Mouse (Mus musculus) heart, embryonic 16.5 days (tissue): Measurements from ENCODE around the gene Psmd13. TPM values are rescaled to one million over a fixed set of nuclear protein-coding genes. Genes with fewer than 3 reads are reported as not detected.

Source experiments
- ATAC-seq: fragments of 200-750 bp; cut with Nextera tagmentation; replicated peaks from 2 replicates; pipeline ENCODE4 v1.8.0; 2017; ENCODE audit warnings: moderate number of reproducible peaks; ENCODE audit not compliant: insufficient read depth, low FRiP score; ENCODE audit errors: extremely low read depth
- H3K27ac ChIP-seq: fragments of 300-500 bp; sonication (generic); 2 replicates; pipeline ENCODE4 v1.5.1; 2014; ENCODE audit warnings: mild to moderate bottlenecking, low read length, control low read depth, moderate library complexity
- H3K27me3 ChIP-seq: fragments of 300-500 bp; sonication (generic); 2 replicates; pipeline ENCODE4 v1.6.1; 2014; ENCODE audit warnings: low read length, mixed read lengths; ENCODE audit not compliant: control insufficient read depth, insufficient read depth
- H3K36me3 ChIP-seq: fragments of 300-500 bp; sonication (generic); 2 replicates; pipeline ENCODE4 v1.6.1; 2014; ENCODE audit not compliant: control insufficient read depth, insufficient read depth
- H3K4me1 ChIP-seq: fragments of 300-500 bp; sonication (generic); 2 replicates; pipeline ENCODE4 v1.6.1; 2014; ENCODE audit warnings: low read length, mixed read lengths; ENCODE audit not compliant: control insufficient read depth, insufficient read depth
- H3K4me2 ChIP-seq: fragments of 300-500 bp; sonication (generic); 2 replicates; pipeline ENCODE4 v1.6.1; 2014; ENCODE audit warnings: low read depth, mild to moderate bottlenecking, control low read depth, low read length
- H3K4me3 ChIP-seq: fragments of 300-500 bp; sonication (generic); 2 replicates; pipeline ENCODE4 v1.5.1; 2014; ENCODE audit warnings: mild to moderate bottlenecking, control low read depth, low read length
- H3K9ac ChIP-seq: fragments of 300-500 bp; sonication (generic); 2 replicates; pipeline ENCODE4 v1.6.1; 2014; ENCODE audit warnings: low read length, control low read depth
- H3K9me3 ChIP-seq: fragments of 300-500 bp; sonication (generic); replicated peaks from 2 replicates; pipeline ENCODE4 v1.6.1; 2016; ENCODE audit warnings: low read length; ENCODE audit not compliant: control insufficient read depth
- WGBS: fragments of 180-500 bp; shearing (Covaris S2); extraction: QIAGEN DNeasy Blood & Tissue Kit; methylation state at CpG from one replicate; pipeline ENCODE4 v1.1.7; 2014; 5-methylcytosine and 5-hydroxymethylcytosine counted together
- polyA plus RNA-seq: library from polyadenylated mRNA; unstranded; fragments of >200 nt; fragmentation: Nextera tagmentation; extraction: Ambion mirVana; gene quantifications from 2 replicates; pipeline ENCODE4 v1.2.1, GENCODE M21; 2015

Gene Psmd13
- polyA plus RNA-seq, 1 experiment from 2014 or later, result 189 TPM

GRCm38 (mm10) chr7:140908634-140909107 lies 26.9 kb downstream of the Psmd13 start:
- no peaks in the 10 kb centered on the region for H3K9me3 ChIP-seq
- ATAC-seq, result peak; percentile 87
- no peak overlapping the region for H3K27ac ChIP-seq
- peak overlapping the region; percentile 68 for H3K9ac ChIP-seq
- H3K36me3 ChIP-seq, result no peaks in the 10 kb centered on the region
- WGBS, result 2% methylated on average over 19 of the region's 19 CpGs
- peak overlapping the region; percentile 83 for H3K4me2 ChIP-seq
- no peaks in the 10 kb centered on the region for H3K27me3 ChIP-seq
- no peaks in the 10 kb centered on the region for H3K4me1 ChIP-seq
- H3K4me3 ChIP-seq, result peak overlapping the region; percentile 54

DNA sequence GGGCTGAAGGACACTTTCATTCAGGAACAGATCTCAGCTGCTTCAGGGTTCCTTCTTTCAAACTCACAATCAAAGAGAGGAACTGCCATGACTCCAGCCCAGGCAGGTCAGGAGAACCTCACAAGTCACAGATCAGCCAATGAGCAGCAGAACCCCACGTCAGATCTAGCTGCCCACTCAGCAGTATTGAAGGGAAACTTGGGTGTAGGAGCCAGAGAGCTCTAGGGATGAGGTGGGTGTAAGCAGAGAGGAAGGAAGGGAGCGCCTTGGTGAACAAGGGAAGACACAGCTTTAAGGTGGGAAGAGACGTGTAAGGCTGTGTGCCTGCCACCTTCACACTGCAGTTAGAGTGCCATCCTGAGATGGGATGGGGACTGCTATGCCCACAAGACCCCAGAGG lies 30.5 kb downstream of the Psmd13 start:
- Histone ChIP-seq H3K4me3 (no peak overlapping the region), H3K4me2 (no peak overlapping the region), H3K27ac (no peak overlapping the region), H3K36me3 (no peaks in the 10 kb centered on the region), H3K4me1 (no peaks in the 10 kb centered on the region), H3K27me3 (no peaks in the 10 kb centered on the region), H3K9ac (no peak overlapping the region), H3K9me3 (no peaks in the 10 kb centered on the region)
- WGBS, result 47% methylated on average over 3 of the region's 3 CpGs
- ATAC-seq, result no peak

- ATAC-seq, result no peak
- H3K4me3 ChIP-seq, result no peak overlapping the region
- H3K4me1 ChIP-seq, result no peaks in the 10 kb centered on the region
- no peak overlapping the region for H3K27ac ChIP-seq
- H3K9ac ChIP-seq, result no peak overlapping the region
- no peaks in the 10 kb centered on the region for H3K27me3 ChIP-seq
- no peaks in the 10 kb centered on the region for H3K36me3 ChIP-seq
- no peaks in the 10 kb centered on the region for H3K9me3 ChIP-seq
- WGBS, result 64% methylated on average over 5 of the region's 5 CpGs
- H3K4me2 ChIP-seq, result no peak overlapping the region
Measured at GRCm38 (mm10) chr7:140912846-140913482, 31.2 kb downstream of the Psmd13 start.

DNA sequence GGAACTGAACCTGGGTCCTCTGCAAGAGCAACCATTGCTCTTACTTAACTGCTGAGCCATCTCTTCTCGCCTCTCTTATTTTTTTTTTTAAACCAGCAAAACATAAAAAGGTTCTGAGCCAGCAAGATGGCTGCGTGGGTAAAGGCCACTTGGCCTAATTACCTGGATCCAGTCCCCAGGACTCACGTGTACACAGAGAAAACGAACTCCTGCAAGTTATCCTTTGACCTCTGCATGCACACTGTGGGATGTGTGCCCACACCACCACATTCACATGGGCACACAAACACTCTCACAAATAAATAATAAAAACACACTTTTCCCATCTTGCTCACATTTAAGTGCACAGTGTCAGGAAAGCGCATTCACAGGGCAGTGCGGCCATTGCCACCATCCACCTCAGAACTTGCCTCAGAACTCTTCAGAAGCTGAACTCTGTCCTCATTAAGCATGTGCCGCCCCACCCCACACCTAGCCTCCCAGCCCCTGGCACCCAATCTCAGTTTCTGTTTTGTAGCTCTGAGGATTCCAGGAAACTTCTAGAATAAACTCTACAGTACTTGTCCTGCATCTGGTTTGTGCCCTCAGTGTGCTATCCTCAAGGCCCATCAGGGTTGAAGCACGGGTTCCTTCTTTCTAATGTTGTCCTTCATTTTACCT lies 32.4 kb downstream of the Psmd13 start:
- Histone ChIP-seq H3K36me3 (no peaks in the 10 kb centered on the region), H3K9ac (no peak overlapping the region), H3K4me3 (no peak overlapping the region), H3K4me2 (no peak overlapping the region), H3K4me1 (no peaks in the 10 kb centered on the region), H3K27me3 (0 out of 2 replicates have a peak, but pooled peaks cover 4% of the 10 kb centered on the region), H3K9me3 (no peaks in the 10 kb centered on the region), H3K27ac (no peak overlapping the region)
- no peak for ATAC-seq
- 79% methylated on average over 8 of the region's 8 CpGs for WGBS

DNA sequence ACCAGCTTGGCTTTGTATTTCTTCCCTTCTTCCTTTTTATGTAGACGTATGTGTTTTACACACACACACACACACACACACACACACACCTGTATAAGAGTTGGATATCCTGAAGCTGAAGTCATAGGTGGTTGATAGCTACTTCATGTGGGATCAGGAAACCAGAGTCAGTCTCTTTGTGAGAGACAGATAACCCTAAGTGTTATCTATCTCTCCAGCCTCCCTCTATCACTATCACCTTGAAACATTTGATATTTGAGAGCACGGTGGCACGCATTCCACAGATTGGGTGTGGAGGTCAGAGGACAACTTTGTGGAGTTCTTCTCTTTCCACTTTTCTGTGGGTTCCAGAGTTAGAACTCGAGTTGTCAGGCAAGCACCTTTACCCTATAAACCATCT lies 38.1 kb downstream of the Psmd13 start:
- Histone ChIP-seq H3K4me2 (no peak overlapping the region), H3K4me1 (peaks cover 9% of the 10 kb centered on the region), H3K36me3 (no peaks in the 10 kb centered on the region), H3K9ac (no peak overlapping the region), H3K27ac (no peak overlapping the region), H3K27me3 (peaks cover 59% of the 10 kb centered on the region), H3K9me3 (no peaks in the 10 kb centered on the region), H3K4me3 (no peak overlapping the region)
- ATAC-seq, result no peak
- 35% methylated on average over 4 of the region's 4 CpGs for WGBS

DNA sequence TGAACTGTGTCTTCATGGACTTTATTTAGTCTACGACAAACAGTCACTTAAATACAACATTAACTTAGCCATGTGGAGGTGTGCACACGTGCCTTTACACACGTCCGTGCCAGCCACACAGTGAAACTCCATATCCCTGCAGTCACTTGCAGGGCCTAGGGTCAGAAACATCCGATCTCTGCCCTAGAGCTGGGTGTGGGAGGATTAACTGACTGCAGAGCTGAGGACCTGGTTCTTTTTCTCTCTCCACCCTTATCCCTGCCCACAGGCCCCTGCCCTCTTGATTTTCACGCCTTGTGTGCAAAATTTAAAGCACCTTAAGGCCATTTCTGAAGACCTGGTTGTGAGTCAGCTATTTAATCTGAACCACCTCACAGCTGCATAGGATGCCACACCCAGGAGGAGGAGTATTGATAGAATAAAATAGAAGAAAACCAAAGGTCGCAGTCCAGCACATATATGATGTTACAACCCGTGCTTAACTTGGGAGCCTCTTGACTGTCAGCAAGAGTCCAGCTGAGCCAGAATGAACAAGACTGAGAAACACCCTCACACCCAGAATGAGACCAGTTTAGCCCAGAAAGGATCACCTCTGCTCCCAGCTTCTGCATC lies 38.8 kb downstream of the Psmd13 start, which contains the start of gene Nlrp6:
Gene Nlrp6 (plus strand): TSS at position 485 of the 612 bp plus-strand sequence.
- ATAC-seq, result no peak
- Histone ChIP-seq H3K9me3 (no peaks in the 10 kb centered on the region), H3K36me3 (no peaks in the 10 kb centered on the region), H3K4me2 (no peak within 1 kb of the TSS), H3K4me3 (no peak within 1 kb of the TSS), H3K9ac (no peak within 1 kb of the TSS), H3K27me3 (peaks cover 63% of the 10 kb centered on the region), H3K27ac (no peak within 1 kb of the TSS), H3K4me1 (peaks cover 9% of the 10 kb centered on the region)
- 66% methylated on average over 8 of the region's 8 CpGs for WGBS

DNA sequence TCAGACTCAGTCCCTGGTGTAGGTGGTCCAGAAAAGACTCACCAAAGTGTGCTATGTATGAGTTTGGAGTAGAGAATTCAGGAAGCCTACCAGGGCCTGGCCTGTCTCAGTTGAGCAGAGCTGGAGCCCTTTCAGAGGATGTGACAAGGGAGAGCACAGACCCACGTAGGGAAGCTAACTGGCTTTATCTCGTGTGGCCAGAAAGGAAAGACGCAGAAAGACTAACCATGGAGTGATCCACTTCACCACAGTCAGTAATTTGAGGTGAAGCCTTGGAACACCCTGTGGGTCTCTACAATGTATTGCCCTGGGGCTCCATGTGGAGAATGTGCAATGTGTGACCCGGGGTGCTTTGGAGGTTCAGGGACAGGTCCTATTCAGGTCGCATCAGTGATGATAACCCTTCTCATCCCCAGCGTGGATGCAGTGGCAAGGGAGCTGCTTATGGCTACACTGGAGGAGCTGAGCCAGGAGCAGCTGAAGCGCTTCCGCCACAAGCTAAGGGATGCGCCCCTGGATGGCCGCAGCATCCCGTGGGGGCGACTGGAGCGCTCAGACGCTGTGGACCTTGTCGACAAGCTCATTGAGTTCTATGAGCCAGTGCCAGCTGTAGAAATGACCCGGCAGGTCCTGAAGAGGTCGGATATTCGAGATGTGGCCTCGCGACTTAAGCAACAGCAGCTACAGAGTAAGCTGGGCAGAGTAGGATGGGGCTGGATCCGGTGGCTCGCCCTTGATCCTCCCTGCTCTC lies 39.6 kb downstream of the Psmd13 start:
- Histone ChIP-seq H3K4me2 (peak overlapping the region; percentile 67; the same call in 1 of the 2 replicates), H3K9me3 (no peaks in the 10 kb centered on the region), H3K9ac (no peak overlapping the region), H3K4me1 (peaks cover 9% of the 10 kb centered on the region), H3K27me3 (peaks cover 63% of the 10 kb centered on the region), H3K27ac (no peak overlapping the region), H3K36me3 (no peaks in the 10 kb centered on the region), H3K4me3 (no peak overlapping the region)
- no peak for ATAC-seq
- WGBS, result 23% methylated on average over 22 of the region's 22 CpGs

GRCm38 (mm10) chr7:140922398-140923069 lies 40.8 kb downstream of the Psmd13 start:
- Histone ChIP-seq H3K27ac (no peak overlapping the region), H3K36me3 (no peaks in the 10 kb centered on the region), H3K4me3 (peak overlapping the region; percentile 52), H3K4me2 (peak overlapping the region; percentile 67), H3K9ac (peak overlapping the region; percentile 41), H3K9me3 (no peaks in the 10 kb centered on the region), H3K27me3 (peaks cover 63% of the 10 kb centered on the region), H3K4me1 (peaks cover 9% of the 10 kb centered on the region)
- WGBS, result 2% methylated on average over 49 of the region's 49 CpGs
- no peak for ATAC-seq
